Mouse (Mus musculus) heart, postnatal 0 days (tissue): ENCODE data around the gene Asic2. TPM values are rescaled to one million over a fixed set of nuclear protein-coding genes. Genes with fewer than 3 reads are reported as not detected.
A peak's percentile ranks its signal among the peaks of the same experiment; 100 is the strongest.

Source experiments
- ATAC-seq: fragments of 200-750 bp; cut with Nextera tagmentation; 2 replicates; pipeline ENCODE4 v1.8.0; 2017; ENCODE audit warnings: low read depth, moderate number of reproducible peaks, moderate library complexity; ENCODE audit not compliant: insufficient read depth
- DNase-seq: peaks from one replicate; pipeline ENCODE4 v3.0.0-alpha.2; 2016; ENCODE audit warnings: low spot score
- H3K27ac ChIP-seq: fragments of 300-500 bp; sonication (generic); 2 replicates; pipeline ENCODE4 v1.5.1; 2014; ENCODE audit warnings: low read depth, mild to moderate bottlenecking
- H3K27me3 ChIP-seq: fragments of 300-500 bp; sonication (generic); 2 replicates; pipeline ENCODE4 v1.6.1; 2014; ENCODE audit warnings: low read length, mixed read lengths; ENCODE audit not compliant: control insufficient read depth, insufficient read depth
- H3K36me3 ChIP-seq: fragments of 300-500 bp; sonication (generic); replicated peaks from 2 replicates; pipeline ENCODE4 v1.6.1; 2014; ENCODE audit warnings: low read length, mixed read lengths; ENCODE audit not compliant: control insufficient read depth, insufficient read depth
- H3K4me1 ChIP-seq: fragments of 300-500 bp; sonication (generic); 2 replicates; pipeline ENCODE4 v1.6.1; 2014; ENCODE audit warnings: antibody characterized with exemption; ENCODE audit not compliant: control insufficient read depth, insufficient read depth
- H3K4me2 ChIP-seq: fragments of 300-500 bp; sonication (generic); 2 replicates; pipeline ENCODE4 v1.6.1; 2014; ENCODE audit warnings: low read depth, mild to moderate bottlenecking, low read length, moderate library complexity
- H3K4me3 ChIP-seq: fragments of 300-500 bp; sonication (generic); 2 replicates; pipeline ENCODE4 v1.5.1; 2014; ENCODE audit warnings: low read depth, low read length
- H3K9ac ChIP-seq: fragments of 300-500 bp; sonication (generic); replicated peaks from 2 replicates; pipeline ENCODE4 v1.6.1; 2014; ENCODE audit warnings: low read depth, low read length, mixed read lengths
- H3K9me3 ChIP-seq: fragments of 300-500 bp; sonication (generic); replicated peaks from 2 replicates; pipeline ENCODE4 v1.6.1; 2016; ENCODE audit warnings: low read length; ENCODE audit not compliant: control insufficient read depth
- CTCF ChIP-seq: IDR thresholded peaks from 2 replicates; pipeline ENCODE4 v1.5.1; 2016; ENCODE audit warnings: antibody characterized with exemption, control low read depth, low read depth
- EP300 ChIP-seq: IDR thresholded peaks from 2 replicates; pipeline ENCODE4 v1.6.1; 2016; ENCODE audit warnings: antibody characterized with exemption, low read depth
- WGBS: fragments of 180-500 bp; shearing (Covaris S2); extraction: QIAGEN DNeasy Blood & Tissue Kit; methylation state at CpG from one replicate; pipeline ENCODE4 v1.1.7; 2014; 5-methylcytosine and 5-hydroxymethylcytosine counted together
- polyA plus RNA-seq: library from polyadenylated mRNA; unstranded; fragments of >200 nt; fragmentation: Nextera tagmentation; extraction: Ambion mirVana; gene quantifications from 2 replicates; pipeline ENCODE4 v1.2.1, GENCODE M21; 2015
- total RNA-seq: library from RNA; depleted of rRNA; stranded (reverse); fragments of >200 nt; gene quantifications from 2 replicates; pipeline ENCODE4 v1.2.3, GENCODE M21; 2014; ENCODE audit warnings: low replicate concordance

Asic2 gene
- total and polyA plus RNA-seq, 2 experiments from 2014 or later: not detected

DNA sequence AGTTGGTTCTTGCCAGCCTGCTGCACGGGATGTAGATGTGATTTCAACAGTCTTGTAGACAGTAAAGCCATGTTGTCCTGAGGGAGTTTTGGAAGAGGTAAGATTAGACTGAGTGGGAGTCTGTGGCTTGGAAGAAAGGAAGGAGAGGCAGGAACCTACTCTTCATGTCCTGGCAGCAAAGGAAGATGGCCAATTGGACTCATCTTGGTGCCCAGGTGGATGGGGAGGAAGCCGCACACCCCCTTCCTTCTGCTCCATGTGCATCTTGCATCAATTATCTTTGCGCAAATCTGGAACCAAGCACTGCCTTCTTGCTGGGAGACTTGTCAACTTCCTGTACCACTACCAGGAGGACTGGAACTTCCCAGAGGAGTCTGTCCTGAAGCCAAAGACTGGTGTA, 403.4 kb downstream of the Asic2 start:
- H3K9me3 ChIP-seq: no peaks in the 10 kb centered on the region
- no peaks in the 10 kb centered on the region for H3K4me1 ChIP-seq
- DNase-seq (no peak), ATAC-seq (no peak)
- H3K27ac ChIP-seq: no peak overlapping the region
- no peak overlapping the region for H3K4me2 ChIP-seq
- no peak for TF ChIP-seq EP300
- H3K36me3 ChIP-seq: no peaks in the 10 kb centered on the region
- H3K9ac ChIP-seq: no peak overlapping the region
- H3K4me3 ChIP-seq: no peak overlapping the region
- H3K27me3 ChIP-seq: no peaks in the 10 kb centered on the region
- 85% methylated on average over 3 of the region's 3 CpGs for WGBS

- WGBS: 60% methylated on average over 1 of the region's 1 CpGs
- Histone ChIP-seq H3K4me2 (no peak overlapping the region), H3K4me3 (no peak overlapping the region), H3K27ac (no peak overlapping the region), H3K36me3 (no peaks in the 10 kb centered on the region), H3K4me1 (no peaks in the 10 kb centered on the region), H3K27me3 (no peaks in the 10 kb centered on the region), H3K9ac (no peak overlapping the region), H3K9me3 (no peaks in the 10 kb centered on the region)
- ATAC-seq (no peak), DNase-seq (no peak)
- no peak for TF ChIP-seq EP300
- TF ChIP-seq CTCF: no peak
Observed at GRCm38 (mm10) chr11:81560374-81560773, 407.9 kb downstream of the Asic2 start.

DNA sequence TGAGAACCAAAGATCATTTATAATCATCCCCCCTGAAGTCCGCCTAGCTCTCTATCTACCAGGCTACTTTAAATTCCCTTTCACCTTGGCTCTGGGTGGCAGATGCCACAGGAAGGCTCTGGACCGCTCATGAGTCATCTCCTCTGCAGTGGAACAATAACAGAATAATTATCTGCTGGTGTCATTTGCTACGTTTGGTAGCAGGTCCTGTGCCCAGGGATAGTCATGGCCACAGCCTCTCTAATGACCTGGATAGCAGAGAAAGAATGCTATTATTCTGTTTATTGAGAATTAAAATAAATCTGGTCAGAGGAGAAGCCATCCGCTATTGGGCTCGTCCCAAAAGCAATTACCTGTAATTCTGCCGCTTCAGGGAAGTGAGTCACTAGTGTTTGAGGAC, 425.1 kb downstream of the Asic2 start:
- H3K4me1 ChIP-seq: no peaks in the 10 kb centered on the region
- DNase-seq (no peak), ATAC-seq (no peak)
- H3K36me3 ChIP-seq: no peaks in the 10 kb centered on the region
- H3K4me3 ChIP-seq: no peak overlapping the region
- no peak overlapping the region for H3K4me2 ChIP-seq
- no peak overlapping the region for H3K9ac ChIP-seq
- 67% methylated on average over 6 of the region's 6 CpGs for WGBS
- no peak for TF ChIP-seq EP300
- H3K27ac ChIP-seq: no peak overlapping the region
- no peaks in the 10 kb centered on the region for H3K9me3 ChIP-seq
- H3K27me3 ChIP-seq: no peaks in the 10 kb centered on the region

GRCm38 (mm10) chr11:81535121-81535717, 433.0 kb downstream of the Asic2 start:
- no peak overlapping the region for H3K27ac ChIP-seq
- WGBS: 16% methylated on average over 4 of the region's 4 CpGs

GRCm38 (mm10) chr11:81534686-81535085, 433.6 kb downstream of the Asic2 start:
- Histone ChIP-seq H3K36me3 (no peaks in the 10 kb centered on the region), H3K9me3 (no peaks in the 10 kb centered on the region), H3K4me2 (no peak overlapping the region), H3K27ac (no peak overlapping the region), H3K4me3 (no peak overlapping the region), H3K27me3 (0 out of 2 replicates have a peak, but pooled peaks cover 6% of the 10 kb centered on the region), H3K9ac (no peak overlapping the region), H3K4me1 (no peaks in the 10 kb centered on the region)
- no peak for TF ChIP-seq EP300
- peak; percentile 82 for TF ChIP-seq CTCF
- WGBS: 10% methylated on average over 5 of the region's 5 CpGs
- ATAC-seq (no peak), DNase-seq (no peak)

More at GRCm38 (mm10) chr11:81535121-81535717, 433.0 kb downstream of the Asic2 start:
- H3K9me3 ChIP-seq: no peaks in the 10 kb centered on the region
- 0 out of 2 replicates have a peak, but pooled peaks cover 6% of the 10 kb centered on the region for H3K27me3 ChIP-seq
- ATAC-seq (no peak), DNase-seq (no peak)
- no peak overlapping the region for H3K4me2 ChIP-seq
- H3K9ac ChIP-seq: no peak overlapping the region
- no peak for TF ChIP-seq CTCF
- no peak for TF ChIP-seq EP300
- H3K36me3 ChIP-seq: no peaks in the 10 kb centered on the region
- no peaks in the 10 kb centered on the region for H3K4me1 ChIP-seq
- no peak overlapping the region for H3K4me3 ChIP-seq

- 6% methylated on average over 6 of the region's 6 CpGs for WGBS
- H3K4me2 ChIP-seq: no peak overlapping the region
- ATAC-seq: no peak
- DNase-seq: no peak
- H3K9ac ChIP-seq: no peak overlapping the region
- no peak overlapping the region for H3K27ac ChIP-seq
- no peaks in the 10 kb centered on the region for H3K9me3 ChIP-seq
- 0 out of 2 replicates have a peak, but pooled peaks cover 6% of the 10 kb centered on the region for H3K27me3 ChIP-seq
- no peak overlapping the region for H3K4me3 ChIP-seq
- H3K4me1 ChIP-seq: no peaks in the 10 kb centered on the region
- no peaks in the 10 kb centered on the region for H3K36me3 ChIP-seq
- TF ChIP-seq CTCF (no peak), EP300 (no peak)
Observed at GRCm38 (mm10) chr11:81531906-81532305, 436.4 kb downstream of the Asic2 start.
